Mouse (Mus musculus): ENCODE results near the gene Il22ra1.
"Not testable (repeated sequence)": the region's sequence is repeated elsewhere in the genome, so short reads cannot be mapped to it uniquely, and the experiment has no call there.

The Il22ra1 gene

GRCm38 (mm10) chr4:135727817-135728216, at the start of gene Il22ra1:
Gene Il22ra1 (plus strand): TSS chr4:135728172.
- DNase-seq: peak; percentile 15 to 39

- DNase-seq: peak; percentile 28 to 51
Observed at GRCm38 (mm10) chr4:135679316-135679715, 48.7 kb upstream of the Il22ra1 start.

GRCm38 (mm10) chr4:135681789-135682188, 46.2 kb upstream of the Il22ra1 start:
- DNase-seq: no peak

GRCm38 (mm10) chr4:135683553-135683952, 44.4 kb upstream of the Il22ra1 start:
- DNase-seq: peak in 1 of 2 experiments; percentile 58

GRCm38 (mm10) chr4:135684731-135685130, 43.2 kb upstream of the Il22ra1 start:
- DNase-seq: no peak

GRCm38 (mm10) chr4:135685906-135686567, 41.9 kb upstream of the Il22ra1 start, which contains the start of gene Ifnlr1:
Gene Ifnlr1 (plus strand): TSS chr4:135686287.
- DNase-seq: peak; percentile 65 to 69

GRCm38 (mm10) chr4:135686568-135686953, 41.4 kb upstream of the Il22ra1 start:
- no peak for DNase-seq

GRCm38 (mm10) chr4:135689797-135690196, 38.2 kb upstream of the Il22ra1 start:
- DNase-seq: no peak

GRCm38 (mm10) chr4:135690241-135690640, 37.7 kb upstream of the Il22ra1 start:
- peak; percentile 82 to 86 for DNase-seq

GRCm38 (mm10) chr4:135692916-135693315, 35.1 kb upstream of the Il22ra1 start:
- DNase-seq: no peak

- DNase-seq: no peak
Observed at GRCm38 (mm10) chr4:135698498-135698897, 29.5 kb upstream of the Il22ra1 start.

GRCm38 (mm10) chr4:135703497-135703896, 24.5 kb upstream of the Il22ra1 start:
- DNase-seq: no peak

- no peak for DNase-seq
Observed at GRCm38 (mm10) chr4:135704016-135704415, 24.0 kb upstream of the Il22ra1 start.

- no peak for DNase-seq
Observed at GRCm38 (mm10) chr4:135706045-135706444, 21.9 kb upstream of the Il22ra1 start.

- DNase-seq: peak; percentile 82 to 88
Observed at GRCm38 (mm10) chr4:135709072-135709564, 18.9 kb upstream of the Il22ra1 start.

- DNase-seq: no peak
Observed at GRCm38 (mm10) chr4:135709621-135710020, 18.4 kb upstream of the Il22ra1 start.

- no peak for DNase-seq
Observed at GRCm38 (mm10) chr4:135710392-135710791, 17.6 kb upstream of the Il22ra1 start.

GRCm38 (mm10) chr4:135714776-135715175, 13.2 kb upstream of the Il22ra1 start:
- DNase-seq: peak in 1 of 2 experiments; percentile 15

- DNase-seq: not testable (repeated sequence)
Observed at GRCm38 (mm10) chr4:135716438-135716837, 11.5 kb upstream of the Il22ra1 start.

- DNase-seq: no peak
Observed at GRCm38 (mm10) chr4:135722540-135723290, 5.3 kb upstream of the Il22ra1 start.

GRCm38 (mm10) chr4:135726416-135726815, 1.6 kb upstream of the Il22ra1 start:
- no peak for DNase-seq

- no peak for DNase-seq
Observed at GRCm38 (mm10) chr4:135730204-135730603, 2.2 kb downstream of the Il22ra1 start.

- no peak for DNase-seq
Observed at GRCm38 (mm10) chr4:135730951-135731350, 3.0 kb downstream of the Il22ra1 start.

GRCm38 (mm10) chr4:135733901-135734300, 5.9 kb downstream of the Il22ra1 start:
- DNase-seq: no peak

Data from lung, adult 18-20 months (tissue).